Mouse (Mus musculus): ENCODE results near the gene Rtn3. TPM values are rescaled to one million over a fixed set of nuclear protein-coding genes. Genes with fewer than 3 reads are reported as not detected.
A peak's percentile ranks its signal among the peaks of the same experiment; 100 is the strongest.

The Rtn3 gene
- total RNA-seq, 2 experiments from 2014 or later: 733 to 764 TPM

GRCm38 (mm10) chr19:7382248-7382902 lies 100.7 kb downstream of the Rtn3 start:
- no peak for TF ChIP-seq CTCF (conservative IDR thresholded peaks at IDR 0.05)
- H3K27ac ChIP-seq: peak overlapping the region; percentile 92
- peak; percentile 32 to 47 for DNase-seq (ENCODE audit: low spot score in 2 of 2)
- H3K4me3 ChIP-seq: peak overlapping the region; percentile 96

- Histone ChIP-seq H3K27ac (peak overlapping the region; percentile 92), H3K4me3 (peak overlapping the region; percentile 96)
- no peak for TF ChIP-seq CTCF (conservative IDR thresholded peaks at IDR 0.05)
- peak in 1 of 2 experiments; percentile 5 for DNase-seq (ENCODE audit: low spot score in 2 of 2)
Observed at GRCm38 (mm10) chr19:7381906-7382247, 101.2 kb downstream of the Rtn3 start.

- Histone ChIP-seq H3K27ac (no peak overlapping the region), H3K4me3 (no peak overlapping the region)
- no peak for DNase-seq (ENCODE audit: low spot score in 2 of 2)
- no peak for TF ChIP-seq CTCF (conservative IDR thresholded peaks at IDR 0.05)
Observed at GRCm38 (mm10) chr19:7377639-7378038, 105.4 kb downstream of the Rtn3 start.

Small RNA genes within 50 kb of the gene (microRNA-seq; reads per million reads assigned to microRNA genes)
- gene Mir6991: 0.92 to 1.6 reads per million in 2 experiments

Other genes starting within 250 kb of the Rtn3 start
- 10 to 100 TPM; 34.2 to 38.1 TPM for gene Naa40, start 242.1 kb downstream of the Rtn3 start, total RNA-seq (2021)
- 10 to 100 TPM; 17.0 to 18.2 TPM for gene Rcor2, start 216.0 kb downstream of the Rtn3 start, total RNA-seq (2021)
- 100 to 1,000 TPM; 119 to 127 TPM for gene Mark2, start 141.4 kb downstream of the Rtn3 start, total RNA-seq (2021)
- gene Spindoc, start 100.3 kb downstream of the Rtn3 start, total RNA-seq (2021): 10 to 100 TPM; 30.2 to 31.7 TPM
- 10 to 100 TPM; 45.7 to 47.4 TPM for gene 2700081O15Rik, start 65.7 kb downstream of the Rtn3 start, total RNA-seq (2021)
- gene Atl3, start 10.8 kb upstream of the Rtn3 start, total RNA-seq (2021): 10 to 100 TPM; 20.5 to 23.0 TPM
- 10 to 100 TPM; 29.8 to 34.2 TPM for gene Pla2g16, start 74.2 kb upstream of the Rtn3 start, total RNA-seq (2021)
- gene Lgals12, start 123.9 kb upstream of the Rtn3 start, total RNA-seq (2021): under 1 TPM; 0.13 to 0.17 TPM
- not detected for gene Hrasls5, start 129.3 kb upstream of the Rtn3 start, total RNA-seq (2021)
- gene Slc22a19, start 228.0 kb upstream of the Rtn3 start, total RNA-seq (2021): not detected

Measured in layer of hippocampus, adult 2 months (tissue).